8 mouse cellular contexts compared by ENCODE assay signal in genomic region chr2:150310952-150311884, GRCm38 (mm10). TPM values are rescaled to one million over a fixed set of nuclear protein-coding genes. Genes with fewer than 3 reads are reported as not detected.
A peak's percentile ranks its signal among the peaks of the same experiment; 100 is the strongest.
DNase-seq lines count a peak whose midpoint lies in the region; ATAC-seq lines count a peak whose summit lies in the region.
"Not testable (repeated sequence)": the region's sequence is repeated elsewhere in the genome, so short reads cannot be mapped to it uniquely, and the experiment has no call there.

No protein-coding gene starts in this region.

- H3K27me3 ChIP-seq in heart, embryonic 13.5 days (replicated peaks); liver, embryonic 12.5 days (replicated peaks); stomach, embryonic 15.5 days (replicated peaks): not testable (repeated sequence)

- WGBS in heart, embryonic 13.5 days = 8% methylated on average over 19 of the region's 19 CpGs
- WGBS in liver, embryonic 12.5 days (ENCODE audit: insufficient replicate concordance) = 8% methylated on average over 19 of the region's 19 CpGs
- 8% methylated on average over 19 of the region's 19 CpGs for WGBS in stomach, embryonic 15.5 days

- peak overlapping the region; percentile 77 for H3K4me3 ChIP-seq in brown adipose tissue, adult 24 weeks (ENCODE audit: insufficient read depth, low read depth, low read length)
- peak overlapping the region; percentile 71 for H3K4me3 ChIP-seq in heart, embryonic 13.5 days
- peak overlapping the region; percentile 67 for H3K4me3 ChIP-seq in liver, embryonic 12.5 days
- peak overlapping the region; percentile 62 for H3K4me3 ChIP-seq in stomach, embryonic 15.5 days (replicated peaks)

- ATAC-seq in heart, embryonic 13.5 days (ENCODE audit: extremely low read depth, insufficient number of reproducible peaks, low FRiP score, low TSS enrichment) = peak; percentile 89
- peak; percentile 98 for ATAC-seq in liver, embryonic 12.5 days
- ATAC-seq in stomach, embryonic 15.5 days (ENCODE audit: insufficient read depth, low FRiP score, low read depth) = peak; percentile 99

- peak overlapping the region; percentile 73 for H3K4me2 ChIP-seq in heart, embryonic 13.5 days
- H3K4me2 ChIP-seq in liver, embryonic 12.5 days = peak overlapping the region; percentile 69
- H3K4me2 ChIP-seq in stomach, embryonic 15.5 days = peak overlapping the region; percentile 69

- H3K9me3 ChIP-seq in heart, embryonic 13.5 days; liver, embryonic 12.5 days (replicated peaks); stomach, embryonic 15.5 days: not testable (repeated sequence)

- H3K9ac ChIP-seq in heart, embryonic 13.5 days = peak overlapping the region; percentile 85
- peak overlapping the region; percentile 74 for H3K9ac ChIP-seq in liver, embryonic 12.5 days
- H3K9ac ChIP-seq in stomach, embryonic 15.5 days = peak overlapping the region; percentile 22; the same call in 1 of the 2 replicates

- not testable (repeated sequence) for H3K4me1 ChIP-seq in brown adipose tissue, adult 24 weeks (ENCODE audit: control insufficient read depth, insufficient read depth, insufficient read length, low read length); heart, embryonic 13.5 days; liver, embryonic 12.5 days; stomach, embryonic 15.5 days

- H3K27ac ChIP-seq in brown adipose tissue, adult 24 weeks (replicated peaks; ENCODE audit: low read depth, low read length) = not testable (repeated sequence)
- peak overlapping the region; percentile 71 for H3K27ac ChIP-seq in heart, embryonic 13.5 days (replicated peaks)
- H3K27ac ChIP-seq in liver, embryonic 12.5 days = peak overlapping the region; percentile 58; the same call in 1 of the 2 replicates
- peak overlapping the region; percentile 65 for H3K27ac ChIP-seq in stomach, embryonic 15.5 days

- H3K36me3 ChIP-seq in heart, embryonic 13.5 days = peaks cover 11% of the 10 kb centered on the region
- peaks cover 12% of the 10 kb centered on the region for H3K36me3 ChIP-seq in liver, embryonic 12.5 days
- H3K36me3 ChIP-seq in stomach, embryonic 15.5 days = not testable (repeated sequence)

- peak; percentile 85 for DNase-seq in CD4-positive, CD25-positive, alpha-beta regulatory T cell, adult 2 months (ENCODE audit: low read depth, low spot score)
- peak; percentile 65 for DNase-seq in fat pad, adult 2 months (ENCODE audit: extremely low read depth, low read depth, low spot score)
- peak; percentile 95 for DNase-seq in kidney, postnatal 10 days
- DNase-seq in natural killer cell, adult 2 months (ENCODE audit: low spot score in 2 of 2) = peak; percentile 68 to 69

RNA-seq across cellular contexts. Expression of gene Gm10130, which starts 12.3 kb away (rescaled TPM):
- polyA plus RNA-seq in brown adipose tissue, adult 24 weeks (2012; ENCODE audit: insufficient read depth, insufficient read length, missing spikeins) = not detected in 2 replicates
- polyA plus RNA-seq in heart, embryonic 13.5 days (2015; fragmentation: Nextera tagmentation; extraction: Ambion mirVana) = 1.9 and 2.2 TPM in 2 replicates
- polyA plus RNA-seq in liver, embryonic 12.5 days (2016; fragmentation: Nextera tagmentation; extraction: Ambion mirVana) = 1.2 and 1.3 TPM in 2 replicates
- polyA plus RNA-seq in stomach, embryonic 15.5 days (2015; fragmentation: Nextera tagmentation; extraction: Ambion mirVana) = 3.1 and 4.8 TPM in 2 replicates

RNA-seq across cellular contexts. Expression of gene 3300002I08Rik, which starts 51.3 kb away (rescaled TPM):
- polyA plus RNA-seq in brown adipose tissue, adult 24 weeks (2012; ENCODE audit: insufficient read depth, insufficient read length, missing spikeins) = 1.6 TPM in 1 of 2 replicates, not detected in the other
- polyA plus RNA-seq in heart, embryonic 13.5 days (2015; fragmentation: Nextera tagmentation; extraction: Ambion mirVana) = 3.6 and 3.9 TPM in 2 replicates
- 1.5 and 1.8 TPM in 2 replicates for polyA plus RNA-seq in liver, embryonic 12.5 days (2016; fragmentation: Nextera tagmentation; extraction: Ambion mirVana)
- polyA plus RNA-seq in stomach, embryonic 15.5 days (2015; fragmentation: Nextera tagmentation; extraction: Ambion mirVana) = 6.5 and 7.0 TPM in 2 replicates

RNA-seq across cellular contexts. Expression of gene Gm14124, which starts 53.9 kb away (rescaled TPM):
- polyA plus RNA-seq in brown adipose tissue, adult 24 weeks (2012; ENCODE audit: insufficient read depth, insufficient read length, missing spikeins) = not detected in 2 replicates
- polyA plus RNA-seq in heart, embryonic 13.5 days (2015; fragmentation: Nextera tagmentation; extraction: Ambion mirVana) = not detected in 2 replicates
- polyA plus RNA-seq in liver, embryonic 12.5 days (2016; fragmentation: Nextera tagmentation; extraction: Ambion mirVana) = not detected in 2 replicates
- polyA plus RNA-seq in stomach, embryonic 15.5 days (2015; fragmentation: Nextera tagmentation; extraction: Ambion mirVana) = not detected in 2 replicates

RNA-seq across cellular contexts. Expression of gene Gm21994, which starts 55.8 kb away (rescaled TPM):
- 1.2 TPM in 1 of 2 replicates, not detected in the other for polyA plus RNA-seq in brown adipose tissue, adult 24 weeks (2012; ENCODE audit: insufficient read depth, insufficient read length, missing spikeins)
- 2.9 and 3.2 TPM in 2 replicates for polyA plus RNA-seq in heart, embryonic 13.5 days (2015; fragmentation: Nextera tagmentation; extraction: Ambion mirVana)
- polyA plus RNA-seq in liver, embryonic 12.5 days (2016; fragmentation: Nextera tagmentation; extraction: Ambion mirVana) = 1.9 and 2.5 TPM in 2 replicates
- 5.3 and 6.3 TPM in 2 replicates for polyA plus RNA-seq in stomach, embryonic 15.5 days (2015; fragmentation: Nextera tagmentation; extraction: Ambion mirVana)

Comparison
In these comparisons a context has a peak if more than half of its experiments do, and no peak if none do; other contexts are left out.
1. H3K9ac ChIP-seq: peak in every context shown above with its lines; median percentile 85 in heart, embryonic 13.5 days; 74 in liver, embryonic 12.5 days; 22 in stomach, embryonic 15.5 days.